Mouse (Mus musculus) liver, embryonic 15.5 days (tissue): ENCODE data around the gene Kctd12. TPM values are rescaled to one million over a fixed set of nuclear protein-coding genes. Genes with fewer than 3 reads are reported as not detected.
A peak's percentile ranks its signal among the peaks of the same experiment; 100 is the strongest.

Experiments used
- ATAC-seq: fragments of 200-750 bp; cut with Nextera tagmentation; 2 replicates; pipeline ENCODE4 v1.8.0; 2017; ENCODE audit warnings: moderate number of reproducible peaks, mild to moderate bottlenecking, moderate library complexity; ENCODE audit not compliant: insufficient read depth
- H3K27ac ChIP-seq: fragments of 300-500 bp; sonication (generic); replicated peaks from 2 replicates; pipeline ENCODE4 v1.5.1; 2015; ENCODE audit warnings: mild to moderate bottlenecking, inconsistent platforms
- H3K27me3 ChIP-seq: fragments of 300-500 bp; sonication (generic); 2 replicates; pipeline ENCODE4 v1.6.1; 2015; ENCODE audit warnings: mild to moderate bottlenecking, inconsistent platforms
- H3K36me3 ChIP-seq: fragments of 300-500 bp; sonication (generic); replicated peaks from 2 replicates; pipeline ENCODE4 v1.6.1; 2015; ENCODE audit warnings: moderate library complexity, mild to moderate bottlenecking, inconsistent platforms
- H3K4me1 ChIP-seq: fragments of 300-500 bp; sonication (generic); replicated peaks from 2 replicates; pipeline ENCODE4 v1.6.1; 2015; ENCODE audit warnings: inconsistent platforms
- H3K4me2 ChIP-seq: fragments of 300-500 bp; sonication (generic); 2 replicates; pipeline ENCODE4 v1.6.1; 2015; ENCODE audit warnings: moderate library complexity, mild to moderate bottlenecking, inconsistent platforms
- H3K4me3 ChIP-seq: fragments of 300-500 bp; sonication (generic); replicated peaks from 2 replicates; pipeline ENCODE4 v1.5.1; 2015; ENCODE audit warnings: mild to moderate bottlenecking, inconsistent platforms
- H3K9ac ChIP-seq: fragments of 300-500 bp; sonication (generic); 2 replicates; pipeline ENCODE4 v1.6.1; 2015; ENCODE audit warnings: moderate library complexity, mild to moderate bottlenecking, inconsistent platforms
- H3K9me3 ChIP-seq: fragments of 300-500 bp; sonication (generic); replicated peaks from 2 replicates; pipeline ENCODE4 v1.6.1; 2016; ENCODE audit warnings: inconsistent platforms
- whole genome bisulfite sequencing: fragments of 180-500 bp; shearing (Covaris S2); methylation state at CpG from one replicate; pipeline ENCODE4 v1.1.7; 2015; ENCODE audit warnings: mixed read lengths; ENCODE audit not compliant: insufficient replicate concordance; 5-methylcytosine and 5-hydroxymethylcytosine counted together
- microRNA-seq: library from miRNA; unstranded; fragments of <30 nt; microRNA quantifications from one replicate; pipeline ENCODE4, GENCODE M21; 2016
- polyA plus RNA-seq: library from polyadenylated mRNA; unstranded; fragments of >200 nt; fragmentation: Nextera tagmentation; extraction: Ambion mirVana; gene quantifications from 2 replicates; pipeline ENCODE4 v1.2.1, GENCODE M21; 2015

Gene Kctd12
- polyA plus RNA-seq, 1 experiment from 2014 or later: 2.5 TPM

DNA sequence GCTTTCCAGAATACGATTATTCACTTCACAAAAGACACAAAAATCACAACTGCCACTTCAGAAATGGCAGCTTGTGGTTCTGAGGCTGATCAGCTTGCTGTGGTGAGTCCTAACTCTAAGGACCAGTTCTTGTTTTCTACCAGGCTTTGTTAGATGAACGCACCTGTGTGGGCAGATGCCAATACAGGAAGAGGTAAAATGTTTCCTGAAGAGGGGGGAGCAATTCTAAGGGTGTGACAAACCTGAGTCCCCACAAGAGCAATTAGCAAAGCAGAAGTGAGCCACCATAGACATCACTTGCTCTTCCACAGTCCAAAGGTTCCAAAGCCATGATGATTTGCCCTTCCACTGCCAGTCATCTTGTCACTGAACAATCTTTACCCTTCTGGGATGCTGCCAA, 20.4 kb downstream of the Kctd12 start:
- H3K27me3 ChIP-seq: no peaks in the 10 kb centered on the region
- H3K9ac ChIP-seq: no peak overlapping the region
- WGBS: 50% methylated on average over 2 of the region's 2 CpGs
- H3K4me2 ChIP-seq: no peak overlapping the region
- no peaks in the 10 kb centered on the region for H3K36me3 ChIP-seq
- ATAC-seq: no peak
- H3K4me3 ChIP-seq: no peak overlapping the region
- no peak overlapping the region for H3K27ac ChIP-seq
- no peaks in the 10 kb centered on the region for H3K4me1 ChIP-seq
- H3K9me3 ChIP-seq: no peaks in the 10 kb centered on the region

DNA sequence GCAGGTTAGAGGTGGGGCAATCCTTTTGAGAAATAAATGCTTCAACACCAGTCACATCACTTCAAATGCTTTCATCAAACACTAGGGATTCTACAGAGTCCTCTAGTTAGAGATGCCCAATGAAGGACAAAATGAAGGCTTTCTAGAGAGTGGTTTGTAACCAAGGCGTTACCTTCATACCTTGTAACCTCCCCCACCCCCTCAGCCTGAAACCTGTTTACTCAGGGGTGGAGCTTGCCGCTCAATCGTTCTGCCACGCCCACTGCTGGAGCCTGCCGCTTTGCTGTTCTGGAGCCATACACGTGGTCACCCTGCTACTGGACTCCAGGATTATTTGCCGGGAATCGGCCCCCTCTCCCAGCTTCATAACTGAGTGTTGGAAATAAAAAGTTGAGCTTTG, 28.9 kb downstream of the Kctd12 start:
- Histone ChIP-seq H3K9ac (no peak overlapping the region), H3K4me2 (no peak overlapping the region), H3K27me3 (no peaks in the 10 kb centered on the region), H3K36me3 (no peaks in the 10 kb centered on the region), H3K27ac (no peak overlapping the region), H3K9me3 (no peaks in the 10 kb centered on the region), H3K4me1 (no peaks in the 10 kb centered on the region), H3K4me3 (no peak overlapping the region)
- 37% methylated on average over 8 of the region's 8 CpGs for WGBS
- no peak for ATAC-seq

DNA sequence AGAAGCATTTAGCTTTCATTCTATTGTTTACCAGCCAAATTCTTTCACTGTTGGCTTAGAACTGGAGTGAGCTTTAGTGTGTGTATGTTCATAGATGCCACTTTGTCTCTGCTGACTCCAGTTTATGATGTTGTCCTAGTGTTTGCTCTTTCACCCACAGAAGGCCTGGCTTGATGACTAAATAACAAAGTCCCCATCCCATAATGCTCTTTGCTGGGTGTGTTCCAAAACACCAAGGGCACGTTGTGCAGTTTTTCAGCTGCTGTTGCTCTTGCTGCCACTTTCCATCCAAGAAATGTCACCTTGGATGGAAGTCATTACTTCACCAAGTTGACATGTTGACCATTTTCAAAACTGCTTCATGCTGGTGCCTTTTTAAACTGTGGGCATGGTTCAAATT, 30.5 kb downstream of the Kctd12 start:
- no peaks in the 10 kb centered on the region for H3K9me3 ChIP-seq
- H3K4me1 ChIP-seq: no peaks in the 10 kb centered on the region
- WGBS: 66% methylated on average over 1 of the region's 1 CpGs
- ATAC-seq: no peak
- H3K9ac ChIP-seq: no peak overlapping the region
- no peak overlapping the region for H3K27ac ChIP-seq
- H3K36me3 ChIP-seq: no peaks in the 10 kb centered on the region
- H3K4me3 ChIP-seq: no peak overlapping the region
- no peaks in the 10 kb centered on the region for H3K27me3 ChIP-seq
- H3K4me2 ChIP-seq: no peak overlapping the region

DNA sequence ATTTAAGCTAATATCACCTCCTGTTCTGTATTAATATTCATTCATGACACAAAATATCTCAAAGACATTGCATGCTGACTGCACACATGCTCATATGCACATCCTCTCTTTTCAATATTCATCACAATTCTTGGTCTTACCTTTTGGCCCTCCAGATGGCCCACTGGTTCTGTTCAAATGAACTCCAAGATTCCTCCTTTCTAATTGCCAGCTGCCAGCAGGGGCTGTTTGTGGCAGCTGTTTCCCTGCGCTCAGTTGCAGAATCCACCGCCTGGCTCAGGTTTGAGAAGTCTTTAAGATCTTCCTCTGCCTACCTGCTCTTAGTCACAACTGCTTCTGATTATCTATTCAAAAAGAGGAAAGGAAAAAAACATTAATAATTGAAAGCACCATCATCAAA, 34.6 kb downstream of the Kctd12 start:
- H3K36me3 ChIP-seq: no peaks in the 10 kb centered on the region
- no peak overlapping the region for H3K4me3 ChIP-seq
- H3K4me2 ChIP-seq: no peak overlapping the region
- no peak for ATAC-seq
- no peak overlapping the region for H3K27ac ChIP-seq
- no peak overlapping the region for H3K9ac ChIP-seq
- 65% methylated on average over 2 of the region's 2 CpGs for WGBS
- H3K9me3 ChIP-seq: no peaks in the 10 kb centered on the region
- no peaks in the 10 kb centered on the region for H3K4me1 ChIP-seq
- H3K27me3 ChIP-seq: no peaks in the 10 kb centered on the region

DNA sequence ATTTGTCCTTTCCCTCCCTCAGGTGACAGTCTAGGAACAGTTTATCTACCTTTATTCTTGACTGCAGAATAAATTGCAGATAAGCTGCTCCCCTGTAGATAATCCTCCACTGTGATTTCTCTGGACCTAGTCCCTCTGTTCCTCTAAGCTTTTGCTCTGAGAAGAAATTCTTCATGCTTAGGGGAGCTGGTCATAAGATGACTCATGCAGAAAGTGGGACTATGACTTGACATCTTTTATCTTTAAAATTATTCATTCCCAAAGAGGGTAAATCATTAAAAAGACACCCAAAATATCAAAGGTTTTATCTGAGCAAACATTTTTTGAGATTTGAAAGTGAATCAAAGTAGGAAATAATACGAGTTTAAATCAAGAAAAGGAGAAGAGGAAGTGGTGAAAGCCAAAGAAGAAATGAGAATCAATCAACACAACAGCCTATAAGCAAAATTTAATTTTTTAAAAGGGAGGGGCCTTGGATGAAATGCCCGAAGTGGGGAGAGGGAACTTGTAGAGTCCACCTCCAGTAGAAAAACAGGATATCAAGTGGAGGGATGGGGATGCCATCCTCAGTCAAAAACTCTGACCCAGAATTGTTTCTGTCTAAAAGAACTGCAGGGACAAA, 40.1 kb downstream of the Kctd12 start:
- no peak for ATAC-seq
- WGBS: 26% methylated on average over 2 of the region's 2 CpGs

DNA sequence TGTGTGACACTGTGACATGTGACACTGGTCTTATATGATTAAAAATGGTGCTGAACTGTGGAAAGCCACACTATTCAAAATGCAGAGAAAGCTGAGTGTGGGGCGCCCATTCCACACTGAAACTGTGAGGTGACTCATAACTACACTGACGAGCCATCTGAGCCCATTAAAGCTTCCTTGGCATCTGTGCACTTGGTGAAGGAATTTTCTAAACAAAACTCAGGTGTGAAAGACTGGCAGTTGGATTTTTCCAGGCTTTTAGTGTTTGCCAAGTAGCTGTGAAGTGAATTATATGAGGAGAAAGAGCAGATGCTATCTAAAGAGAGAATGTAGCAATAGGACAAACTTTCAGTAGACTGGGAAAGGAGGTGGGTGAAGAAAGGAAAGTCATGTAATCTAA, 47.6 kb downstream of the Kctd12 start:
- no peaks in the 10 kb centered on the region for H3K9me3 ChIP-seq
- 51% methylated on average over 2 of the region's 2 CpGs for WGBS

More for the DNA sequence above, 40.1 kb downstream of the Kctd12 start:
- Histone ChIP-seq H3K27me3 (no peaks in the 10 kb centered on the region), H3K4me2 (no peak overlapping the region), H3K9me3 (no peaks in the 10 kb centered on the region), H3K27ac (no peak overlapping the region), H3K4me1 (no peaks in the 10 kb centered on the region), H3K36me3 (no peaks in the 10 kb centered on the region), H3K4me3 (no peak overlapping the region), H3K9ac (no peak overlapping the region)

DNA sequence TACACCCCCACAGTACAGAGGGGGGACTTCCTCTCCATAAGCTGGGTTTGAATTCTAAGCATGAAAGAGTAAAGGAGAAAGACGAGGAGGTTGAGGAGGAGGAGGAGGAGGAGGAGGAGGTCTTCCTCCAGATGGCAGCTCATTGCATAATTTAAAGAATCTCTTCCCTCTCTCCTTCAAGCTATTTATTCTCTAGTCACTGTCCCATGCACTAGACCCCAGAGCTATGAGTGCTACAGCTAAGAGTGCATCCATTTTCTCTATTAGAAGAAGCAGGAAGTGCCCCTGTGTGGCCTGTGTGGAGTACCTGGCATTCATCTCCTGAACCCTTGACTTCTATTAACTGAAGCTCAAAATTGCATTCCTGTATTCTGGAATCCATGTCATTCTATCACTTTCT, 51.5 kb downstream of the Kctd12 start:
- ATAC-seq: no peak
- WGBS: 40% methylated on average over 1 of the region's 1 CpGs
- Histone ChIP-seq H3K36me3 (no peaks in the 10 kb centered on the region), H3K4me1 (no peaks in the 10 kb centered on the region), H3K9me3 (no peaks in the 10 kb centered on the region), H3K27ac (no peak overlapping the region), H3K4me3 (no peak overlapping the region), H3K27me3 (no peaks in the 10 kb centered on the region), H3K4me2 (no peak overlapping the region), H3K9ac (no peak overlapping the region)

More for the DNA sequence above, 47.6 kb downstream of the Kctd12 start:
- no peak overlapping the region for H3K9ac ChIP-seq
- no peak for ATAC-seq
- no peaks in the 10 kb centered on the region for H3K27me3 ChIP-seq
- no peak overlapping the region for H3K4me3 ChIP-seq
- no peak overlapping the region for H3K4me2 ChIP-seq
- H3K4me1 ChIP-seq: no peaks in the 10 kb centered on the region
- H3K27ac ChIP-seq: no peak overlapping the region
- no peaks in the 10 kb centered on the region for H3K36me3 ChIP-seq

DNA sequence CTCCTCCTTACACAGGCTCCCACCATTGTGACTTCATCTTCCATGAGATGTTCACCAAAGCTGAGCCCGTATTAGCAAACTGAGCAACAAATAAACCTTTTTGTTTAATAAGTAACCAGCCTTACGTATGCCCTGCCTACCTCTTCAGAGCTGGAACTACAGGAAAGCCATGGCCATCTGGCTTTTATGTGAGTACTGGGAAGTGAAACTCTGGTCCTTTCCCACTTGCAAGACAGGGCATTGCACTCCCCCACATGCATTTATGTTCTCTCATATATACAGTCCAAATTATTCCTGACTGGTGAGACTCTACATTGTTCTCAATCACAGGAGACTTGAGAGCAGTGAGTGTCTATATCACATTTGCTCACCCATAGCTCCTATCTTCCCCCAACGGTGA, 52.9 kb downstream of the Kctd12 start:
- Histone ChIP-seq H3K27me3 (no peaks in the 10 kb centered on the region), H3K9ac (no peak overlapping the region), H3K36me3 (no peaks in the 10 kb centered on the region), H3K9me3 (no peaks in the 10 kb centered on the region), H3K4me3 (no peak overlapping the region), H3K27ac (no peak overlapping the region), H3K4me1 (no peaks in the 10 kb centered on the region), H3K4me2 (no peak overlapping the region)
- 53% methylated on average over 3 of the region's 3 CpGs for WGBS
- ATAC-seq: no peak

DNA sequence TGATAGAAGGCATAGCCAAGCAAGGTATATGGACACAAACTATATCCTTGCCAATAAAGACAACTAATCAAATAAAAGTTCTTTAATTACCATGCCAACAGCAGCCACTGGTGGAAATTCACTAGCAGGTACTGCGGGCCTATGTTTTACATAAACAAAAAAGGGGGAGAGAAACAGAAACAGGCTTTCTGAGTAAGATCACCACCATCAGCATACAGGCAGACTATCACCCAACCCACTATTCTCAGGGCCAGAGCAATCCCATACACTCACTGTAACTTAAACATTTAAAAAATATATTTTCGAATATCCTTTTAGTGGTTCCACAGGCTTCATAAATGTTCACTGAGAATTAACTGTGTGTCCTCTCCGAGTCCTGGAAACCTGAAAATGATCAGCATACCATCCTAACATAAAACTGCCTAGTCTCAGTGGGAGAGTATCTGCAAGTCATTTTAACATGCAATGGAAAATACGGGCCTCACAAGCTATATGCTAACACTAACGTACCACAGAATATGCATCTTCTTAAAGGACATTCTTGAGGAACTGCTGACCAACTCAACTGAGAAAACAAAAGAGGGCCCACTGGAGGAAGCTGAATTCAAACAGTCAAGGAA, 54.5 kb downstream of the Kctd12 start:
- Histone ChIP-seq H3K4me1 (no peaks in the 10 kb centered on the region), H3K9me3 (no peaks in the 10 kb centered on the region), H3K4me2 (no peak overlapping the region), H3K9ac (no peak overlapping the region), H3K36me3 (no peaks in the 10 kb centered on the region), H3K27ac (no peak overlapping the region), H3K27me3 (no peaks in the 10 kb centered on the region), H3K4me3 (no peak overlapping the region)
- WGBS: 64% methylated on average over 5 of the region's 5 CpGs
- ATAC-seq: no peak

Small RNA genes within 50 kb of the gene (microRNA-seq; reads per million reads assigned to microRNA genes)
- gene Mir5130: 2.5 reads per million, percentile 2 among the genes with 10 or more reads in this experiment

Other genes starting within 250 kb of the Kctd12 start
- 0.03 and 0.06 TPM in 2 replicates for gene Acod1, start 64.3 kb upstream of the Kctd12 start, polyA plus RNA-seq
- 18.0 and 18.1 TPM in 2 replicates for gene Cln5, start 87.6 kb upstream of the Kctd12 start, polyA plus RNA-seq
- 12.7 and 13.7 TPM in 2 replicates for gene Fbxl3, start 116.9 kb upstream of the Kctd12 start, polyA plus RNA-seq